22 mouse cellular contexts compared by ENCODE assay signal in genomic region chr11:105928171-105928570, GRCm38 (mm10).
"Had no signal": no experiment of that assay in that cellular context is flagged by ENCODE, and none has a peak within 500 bp of the region (broad histone marks: within the 10 kb centered on the region; RNA-seq: fewer than 3 reads in every experiment).

No protein-coding gene starts in this region.

- H3K4me1 ChIP-seq: liver, embryonic 13.5 days; liver, embryonic 15.5 days had no signal

- DNase-seq: gastrocnemius, adult 2 months; gastrocnemius, postnatal 14 days; gastrocnemius, postnatal 36 days; heart, adult 18-20 months; heart, postnatal 10 days; kidney, adult 18-20 months; kidney, postnatal 25 days; liver; liver, embryonic 13.5 days; liver, postnatal 0 days had no signal

- ATAC-seq: intestine, postnatal 0 days; liver, postnatal 0 days had no signal

- H3K9me3 ChIP-seq: heart, embryonic 10.5 days; heart, embryonic 12.5 days; hindbrain, embryonic 13.5 days; hindbrain, embryonic 15.5 days; limb, embryonic 10.5 days; limb, embryonic 12.5 days; liver, embryonic 13.5 days; liver, embryonic 15.5 days had no signal

- H3K9ac ChIP-seq: heart, embryonic 12.5 days; hindbrain, embryonic 13.5 days; hindbrain, embryonic 15.5 days; limb, embryonic 12.5 days; liver, embryonic 13.5 days; liver, embryonic 15.5 days; liver, postnatal 0 days had no signal

- H3K27ac ChIP-seq: gastrocnemius, adult 2 months; heart, embryonic 10.5 days; kidney, postnatal 0 days; left cerebral cortex, adult 2 months; limb, embryonic 10.5 days; limb, embryonic 12.5 days; liver, embryonic 13.5 days; liver, embryonic 15.5 days had no signal

- H3K36me3 ChIP-seq: limb, embryonic 10.5 days; liver, embryonic 13.5 days; liver, embryonic 15.5 days had no signal

- H3K4me3 ChIP-seq: gastrocnemius, adult 2 months; heart, embryonic 10.5 days; heart, embryonic 12.5 days; hindbrain, embryonic 13.5 days; hindbrain, embryonic 15.5 days; layer of hippocampus, adult 2 months; left cerebral cortex, adult 2 months; limb, embryonic 10.5 days; limb, embryonic 12.5 days; liver, embryonic 13.5 days; liver, embryonic 15.5 days had no signal

- H3K27me3 ChIP-seq: heart, embryonic 12.5 days; hindbrain, embryonic 13.5 days; hindbrain, embryonic 15.5 days; limb, embryonic 12.5 days; liver, embryonic 13.5 days had no signal

- H3K4me2 ChIP-seq: heart, embryonic 12.5 days; hindbrain, embryonic 13.5 days; hindbrain, embryonic 15.5 days; limb, embryonic 12.5 days; liver, embryonic 11.5 days; liver, embryonic 13.5 days; liver, embryonic 15.5 days had no signal
